Mouse (Mus musculus) right cerebral cortex, postnatal 14 days (tissue): ENCODE measurements around the gene Fam173a.
"Not testable (repeated sequence)": the region's sequence is repeated elsewhere in the genome, so short reads cannot be mapped to it uniquely, and the experiment has no call there.

Experiments
- DNase-seq: peaks from one replicate; pipeline ENCODE4 v3.0.0; 2022

Fam173a gene

GRCm38 (mm10) chr17:25828223-25828594, 35.5 kb upstream of the Fam173a start:
- no peak for DNase-seq

GRCm38 (mm10) chr17:25827546-25828222, 35.0 kb upstream of the Fam173a start:
- no peak for DNase-seq

GRCm38 (mm10) chr17:25827011-25827410, 34.3 kb upstream of the Fam173a start:
- no peak for DNase-seq

GRCm38 (mm10) chr17:25825984-25826570, 33.4 kb upstream of the Fam173a start:
- no peak for DNase-seq

GRCm38 (mm10) chr17:25825311-25825710, 32.6 kb upstream of the Fam173a start:
- no peak for DNase-seq

GRCm38 (mm10) chr17:25824362-25825142, 31.9 kb upstream of the Fam173a start:
- DNase-seq = no peak

GRCm38 (mm10) chr17:25823452-25823851, 30.8 kb upstream of the Fam173a start, which contains the start of gene Wdr24:
TSS of gene Wdr24 (plus strand) at chr17:25823627.
- peak; percentile 59 for DNase-seq

- no peak for DNase-seq
Measured at GRCm38 (mm10) chr17:25818851-25819780, 26.4 kb upstream of the Fam173a start.

GRCm38 (mm10) chr17:25817662-25818061, 25.0 kb upstream of the Fam173a start:
- DNase-seq = no peak

- peak; percentile 79 for DNase-seq
Measured at GRCm38 (mm10) chr17:25813471-25813870, 20.8 kb upstream of the Fam173a start.

- no peak for DNase-seq
Measured at GRCm38 (mm10) chr17:25810890-25811289, 18.2 kb upstream of the Fam173a start.

- DNase-seq = peak; percentile 53
Measured at GRCm38 (mm10) chr17:25809606-25810340, 17.1 kb upstream of the Fam173a start.

GRCm38 (mm10) chr17:25808789-25809605, 16.3 kb upstream of the Fam173a start, which contains the start of gene Fbxl16:
TSS of gene Fbxl16 (plus strand) at chr17:25809085.
- peak; percentile 87 for DNase-seq

GRCm38 (mm10) chr17:25808028-25808427, 15.3 kb upstream of the Fam173a start:
- DNase-seq = no peak

GRCm38 (mm10) chr17:25807452-25807851, 14.8 kb upstream of the Fam173a start:
- not testable (repeated sequence) for DNase-seq

- DNase-seq = no peak
Measured at GRCm38 (mm10) chr17:25806507-25806906, 13.8 kb upstream of the Fam173a start.

- peak; percentile 83 for DNase-seq
Measured at GRCm38 (mm10) chr17:25802825-25803517, 10.3 kb upstream of the Fam173a start.

- no peak for DNase-seq
Measured at GRCm38 (mm10) chr17:25801029-25801428, 8.3 kb upstream of the Fam173a start.

GRCm38 (mm10) chr17:25796951-25797369, 4.3 kb upstream of the Fam173a start, which contains the start of gene Metrn:
TSS of gene Metrn (minus strand) at chr17:25797136.
- peak; percentile 75 for DNase-seq

- DNase-seq = no peak
Measured at GRCm38 (mm10) chr17:25796211-25796771, 3.6 kb upstream of the Fam173a start.
